Mouse (Mus musculus) hindbrain, embryonic 15.5 days (tissue): ENCODE measurements around the gene Maml3. TPM values are rescaled to one million over a fixed set of nuclear protein-coding genes. Genes with fewer than 3 reads are reported as not detected.

Source experiments
- ATAC-seq: fragments of 200-750 bp; cut with Nextera tagmentation; 2 replicates; pipeline ENCODE4 v1.8.0; 2017; ENCODE audit warnings: low read depth, moderate number of reproducible peaks, moderate TSS enrichment; ENCODE audit not compliant: low FRiP score
- H3K27ac ChIP-seq: fragments of 300-500 bp; sonication (generic); replicated peaks from 2 replicates; pipeline ENCODE4 v1.5.1; 2015; ENCODE audit warnings: mild to moderate bottlenecking, inconsistent platforms
- H3K27me3 ChIP-seq: fragments of 300-500 bp; sonication (generic); 2 replicates; pipeline ENCODE4 v1.6.1; 2015; ENCODE audit warnings: control low read depth, inconsistent platforms
- H3K36me3 ChIP-seq: fragments of 300-500 bp; sonication (generic); 2 replicates; pipeline ENCODE4 v1.6.1; 2015; ENCODE audit warnings: control low read depth, inconsistent platforms
- H3K4me1 ChIP-seq: fragments of 300-500 bp; sonication (generic); replicated peaks from 2 replicates; pipeline ENCODE4 v1.6.1; 2015; ENCODE audit warnings: control low read depth, inconsistent platforms
- H3K4me2 ChIP-seq: fragments of 300-500 bp; sonication (generic); 2 replicates; pipeline ENCODE4 v1.6.1; 2015; ENCODE audit warnings: moderate library complexity, mild to moderate bottlenecking, inconsistent platforms
- H3K4me3 ChIP-seq: fragments of 300-500 bp; sonication (generic); 2 replicates; pipeline ENCODE4 v1.5.1; 2015; ENCODE audit warnings: mild to moderate bottlenecking, inconsistent platforms
- H3K9ac ChIP-seq: fragments of 300-500 bp; sonication (generic); 2 replicates; pipeline ENCODE4 v1.6.1; 2015; ENCODE audit warnings: inconsistent platforms
- H3K9me3 ChIP-seq: fragments of 300-500 bp; sonication (generic); 2 replicates; pipeline ENCODE4 v1.6.1; 2016; ENCODE audit warnings: control low read depth, inconsistent platforms
- WGBS: fragments of 180-500 bp; shearing (Covaris S2); methylation state at CpG from one replicate; pipeline ENCODE4 v1.1.7; 2015; 5-methylcytosine and 5-hydroxymethylcytosine counted together
- polyA plus RNA-seq: library from polyadenylated mRNA; unstranded; fragments of >200 nt; fragmentation: Nextera tagmentation; extraction: Ambion mirVana; gene quantifications from 2 replicates; pipeline ENCODE4 v1.2.1, GENCODE M21; 2015

The Maml3 gene
- polyA plus RNA-seq, 1 experiment from 2014 or later: 7.8 TPM

- no peak overlapping the region for H3K27ac ChIP-seq
- no peaks in the 10 kb centered on the region for H3K4me1 ChIP-seq
- H3K4me2 ChIP-seq: no peak overlapping the region
- H3K4me3 ChIP-seq: no peak overlapping the region
- no peaks in the 10 kb centered on the region for H3K27me3 ChIP-seq
- ATAC-seq: no peak
- H3K36me3 ChIP-seq: 0 out of 2 replicates have a peak, but pooled peaks cover 3% of the 10 kb centered on the region
- H3K9ac ChIP-seq: no peak overlapping the region
- no peaks in the 10 kb centered on the region for H3K9me3 ChIP-seq
- WGBS: 76% methylated on average over 10 of the region's 10 CpGs
Observed at GRCm38 (mm10) chr3:51693196-51693595, 411.7 kb downstream of the Maml3 start.

GRCm38 (mm10) chr3:51688725-51689124 is 416.2 kb downstream of the Maml3 start:
- Histone ChIP-seq H3K27me3 (no peaks in the 10 kb centered on the region), H3K9me3 (no peaks in the 10 kb centered on the region), H3K4me2 (no peak overlapping the region), H3K9ac (no peak overlapping the region), H3K4me1 (no peaks in the 10 kb centered on the region), H3K4me3 (no peak overlapping the region), H3K36me3 (0 out of 2 replicates have a peak, but pooled peaks cover 3% of the 10 kb centered on the region), H3K27ac (no peak overlapping the region)
- ATAC-seq: no peak
- WGBS: 87% methylated on average over 8 of the region's 8 CpGs

- Histone ChIP-seq H3K9me3 (no peaks in the 10 kb centered on the region), H3K4me3 (no peak overlapping the region), H3K9ac (no peak overlapping the region), H3K4me2 (no peak overlapping the region), H3K4me1 (no peaks in the 10 kb centered on the region), H3K36me3 (0 out of 2 replicates have a peak, but pooled peaks cover 3% of the 10 kb centered on the region), H3K27ac (no peak overlapping the region), H3K27me3 (no peaks in the 10 kb centered on the region)
- WGBS: 70% methylated on average over 6 of the region's 6 CpGs
- no peak for ATAC-seq
Observed at GRCm38 (mm10) chr3:51686791-51687190, 418.1 kb downstream of the Maml3 start.

GRCm38 (mm10) chr3:51686316-51686715 is 418.6 kb downstream of the Maml3 start:
- Histone ChIP-seq H3K9ac (no peak overlapping the region), H3K4me1 (no peaks in the 10 kb centered on the region), H3K36me3 (0 out of 2 replicates have a peak, but pooled peaks cover 3% of the 10 kb centered on the region), H3K9me3 (no peaks in the 10 kb centered on the region), H3K4me2 (no peak overlapping the region), H3K27me3 (no peaks in the 10 kb centered on the region), H3K4me3 (no peak overlapping the region), H3K27ac (no peak overlapping the region)
- 87% methylated on average over 6 of the region's 6 CpGs for WGBS
- ATAC-seq: no peak

GRCm38 (mm10) chr3:51685539-51685938 is 419.3 kb downstream of the Maml3 start:
- 0 out of 2 replicates have a peak, but pooled peaks cover 3% of the 10 kb centered on the region for H3K36me3 ChIP-seq
- no peaks in the 10 kb centered on the region for H3K9me3 ChIP-seq
- H3K4me3 ChIP-seq: no peak overlapping the region
- no peak overlapping the region for H3K9ac ChIP-seq
- no peaks in the 10 kb centered on the region for H3K27me3 ChIP-seq
- no peak overlapping the region for H3K4me2 ChIP-seq
- 95% methylated on average over 6 of the region's 6 CpGs for WGBS
- no peak for ATAC-seq
- no peaks in the 10 kb centered on the region for H3K4me1 ChIP-seq
- no peak overlapping the region for H3K27ac ChIP-seq

GRCm38 (mm10) chr3:51674963-51675362 is 429.9 kb downstream of the Maml3 start:
- H3K9me3 ChIP-seq: no peaks in the 10 kb centered on the region
- H3K4me2 ChIP-seq: no peak overlapping the region
- H3K27me3 ChIP-seq: no peaks in the 10 kb centered on the region
- WGBS: 75% methylated on average over 3 of the region's 3 CpGs
- no peak overlapping the region for H3K27ac ChIP-seq
- H3K9ac ChIP-seq: no peak overlapping the region
- no peaks in the 10 kb centered on the region for H3K4me1 ChIP-seq
- no peak for ATAC-seq
- no peaks in the 10 kb centered on the region for H3K36me3 ChIP-seq
- H3K4me3 ChIP-seq: no peak overlapping the region

GRCm38 (mm10) chr3:51673408-51674086 is 431.3 kb downstream of the Maml3 start:
- no peak overlapping the region for H3K27ac ChIP-seq
- no peaks in the 10 kb centered on the region for H3K9me3 ChIP-seq
- ATAC-seq: no peak
- H3K4me2 ChIP-seq: no peak overlapping the region
- no peak overlapping the region for H3K9ac ChIP-seq
- no peaks in the 10 kb centered on the region for H3K36me3 ChIP-seq
- no peaks in the 10 kb centered on the region for H3K27me3 ChIP-seq
- H3K4me3 ChIP-seq: no peak overlapping the region
- WGBS: 69% methylated on average over 21 of the region's 21 CpGs
- H3K4me1 ChIP-seq: no peaks in the 10 kb centered on the region

GRCm38 (mm10) chr3:51672631-51673030 is 432.2 kb downstream of the Maml3 start:
- no peaks in the 10 kb centered on the region for H3K36me3 ChIP-seq
- H3K9ac ChIP-seq: no peak overlapping the region
- WGBS: 42% methylated on average over 4 of the region's 4 CpGs
- no peak overlapping the region for H3K27ac ChIP-seq
- no peak overlapping the region for H3K4me2 ChIP-seq
- no peaks in the 10 kb centered on the region for H3K4me1 ChIP-seq
- H3K9me3 ChIP-seq: no peaks in the 10 kb centered on the region
- H3K4me3 ChIP-seq: no peak overlapping the region
- no peak for ATAC-seq
- no peaks in the 10 kb centered on the region for H3K27me3 ChIP-seq

GRCm38 (mm10) chr3:51671071-51671469 is 433.8 kb downstream of the Maml3 start:
- Histone ChIP-seq H3K4me3 (no peak overlapping the region), H3K36me3 (no peaks in the 10 kb centered on the region), H3K4me2 (no peak overlapping the region), H3K9ac (no peak overlapping the region), H3K4me1 (no peaks in the 10 kb centered on the region), H3K27me3 (no peaks in the 10 kb centered on the region), H3K27ac (no peak overlapping the region), H3K9me3 (no peaks in the 10 kb centered on the region)
- 92% methylated on average over 1 of the region's 1 CpGs for WGBS
- ATAC-seq: no peak

- Histone ChIP-seq H3K9ac (no peak overlapping the region), H3K9me3 (no peaks in the 10 kb centered on the region), H3K36me3 (no peaks in the 10 kb centered on the region), H3K27ac (no peak overlapping the region), H3K4me2 (no peak overlapping the region), H3K4me1 (no peaks in the 10 kb centered on the region), H3K4me3 (no peak overlapping the region), H3K27me3 (no peaks in the 10 kb centered on the region)
- ATAC-seq: no peak
- WGBS: 87% methylated on average over 5 of the region's 5 CpGs
Observed at GRCm38 (mm10) chr3:51670414-51671070, 434.3 kb downstream of the Maml3 start.

- Histone ChIP-seq H3K27ac (no peak overlapping the region), H3K9me3 (no peaks in the 10 kb centered on the region), H3K27me3 (no peaks in the 10 kb centered on the region), H3K4me1 (no peaks in the 10 kb centered on the region), H3K4me2 (no peak overlapping the region), H3K4me3 (no peak overlapping the region), H3K36me3 (no peaks in the 10 kb centered on the region), H3K9ac (no peak overlapping the region)
- no peak for ATAC-seq
- 66% methylated on average over 2 of the region's 2 CpGs for WGBS
Observed at GRCm38 (mm10) chr3:51668607-51669006, 436.3 kb downstream of the Maml3 start.

- 69% methylated on average over 6 of the region's 6 CpGs for WGBS
- H3K36me3 ChIP-seq: no peaks in the 10 kb centered on the region
- H3K4me2 ChIP-seq: no peak overlapping the region
- no peaks in the 10 kb centered on the region for H3K27me3 ChIP-seq
- H3K4me3 ChIP-seq: no peak overlapping the region
- no peaks in the 10 kb centered on the region for H3K9me3 ChIP-seq
- ATAC-seq: no peak
- no peak overlapping the region for H3K27ac ChIP-seq
- H3K9ac ChIP-seq: no peak overlapping the region
- no peaks in the 10 kb centered on the region for H3K4me1 ChIP-seq
Observed at GRCm38 (mm10) chr3:51662557-51662956, 442.3 kb downstream of the Maml3 start.
